Mouse (Mus musculus) lung, adult 2 months (tissue): ENCODE measurements around the gene Flnb.

ENCODE experiments used
- CTCF ChIP-seq: fragments of 200-500 bp; IDR thresholded peaks from 2 replicates; pipeline ENCODE4 v1.5.1; 2011; ENCODE audit warnings: mild to moderate bottlenecking, low read length, control low read depth; ENCODE audit not compliant: insufficient read depth
- POLR2A ChIP-seq: fragments of 200-500 bp; IDR thresholded peaks from 2 replicates; pipeline ENCODE4 v1.6.1; 2011; ENCODE audit warnings: low read depth, mild to moderate bottlenecking, control low read depth, low read length, borderline replicate concordance; ENCODE audit errors: extremely low read depth

DNA sequence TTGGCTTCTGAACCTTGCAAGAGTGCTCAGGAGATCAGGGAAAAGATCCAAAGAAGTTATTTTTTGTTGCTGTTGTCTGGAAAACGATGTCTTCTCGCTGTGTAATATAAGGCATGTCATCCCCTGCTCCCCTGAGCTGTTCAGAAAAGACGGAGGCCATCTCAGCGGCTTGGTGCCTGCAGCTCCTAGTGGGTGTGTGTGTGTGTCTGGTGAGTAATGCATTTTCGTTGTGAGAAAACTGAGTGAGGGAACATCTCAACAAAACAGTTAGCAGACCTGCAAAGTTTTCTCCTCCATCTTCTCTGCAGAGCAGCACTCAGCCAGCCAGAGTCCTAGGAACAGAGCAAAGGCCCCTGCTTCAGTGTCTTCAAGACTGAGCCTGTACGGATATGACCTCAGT lies 36.6 kb downstream of the Flnb start:
- TF ChIP-seq CTCF (no peak), POLR2A (no peak)
